Mouse (Mus musculus): ENCODE measurements at regions not wholly inside any gene's neighbourhood (a gene's known extent, or its start where the extent isn't known, plus 50 kb on each side); places are given as distances from the start of the nearest gene placed in this dataset.

- no peaks in the 10 kb centered on the region for H3K27me3 ChIP-seq (replicated peaks; ENCODE audit: control insufficient read depth, insufficient read depth, low read length)
- no peak overlapping the region for H3K27ac ChIP-seq (replicated peaks; ENCODE audit: low read depth, low read length)
- WGBS: 86% methylated on average over 10 of the region's 10 CpGs
- DNase-seq (ENCODE audit: low spot score) (no peak), ATAC-seq (ENCODE audit: low read depth) (no peak)
- H3K36me3 ChIP-seq (ENCODE audit: control insufficient read depth, insufficient read depth, low read length): no peaks in the 10 kb centered on the region
- no peak overlapping the region for H3K9ac ChIP-seq (ENCODE audit: low read depth, low read length)
- no peak overlapping the region for H3K4me2 ChIP-seq (ENCODE audit: low read depth, low read length)
- H3K4me1 ChIP-seq (ENCODE audit: control insufficient read depth, insufficient read depth, low read length): no peaks in the 10 kb centered on the region
- H3K9me3 ChIP-seq (ENCODE audit: control insufficient read depth, low read length): no peaks in the 10 kb centered on the region
- no peak overlapping the region for H3K4me3 ChIP-seq (ENCODE audit: low read depth, low read length)
Observed at GRCm38 (mm10) chr9:113087786-113088185, 620.3 kb downstream of the Pdcd6ip start.

DNA sequence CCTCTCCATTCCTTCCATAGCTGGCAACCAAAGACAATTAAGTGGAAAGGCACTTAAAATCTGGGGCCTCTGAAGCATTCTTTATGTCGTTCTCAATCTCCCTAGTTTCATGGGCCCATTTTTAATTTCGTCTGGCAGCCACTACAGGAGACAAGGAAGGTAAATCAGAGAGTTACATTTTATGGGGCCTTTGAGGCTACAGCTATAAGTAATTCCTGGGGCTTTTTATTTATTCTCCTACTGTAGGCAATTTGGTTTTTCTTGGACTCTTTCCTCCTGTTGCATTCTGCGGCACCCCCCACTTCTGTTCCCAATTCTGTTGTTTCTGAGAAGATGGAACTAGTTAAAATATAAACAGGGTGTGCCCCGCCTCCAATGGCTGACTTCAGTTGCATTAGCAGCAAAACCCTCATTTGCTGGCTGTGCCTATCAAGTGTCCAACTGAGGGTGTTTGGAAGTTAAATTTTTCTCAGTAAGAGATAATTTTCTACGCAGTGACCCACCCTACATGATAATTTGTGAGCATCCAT, 622.7 kb downstream of the Pdcd6ip start:
- H3K36me3 ChIP-seq (ENCODE audit: control insufficient read depth, insufficient read depth, low read length): no peaks in the 10 kb centered on the region
- no peak for DNase-seq (ENCODE audit: low spot score)
- H3K9me3 ChIP-seq (ENCODE audit: control insufficient read depth, low read length): no peaks in the 10 kb centered on the region
- no peaks in the 10 kb centered on the region for H3K4me1 ChIP-seq (ENCODE audit: control insufficient read depth, insufficient read depth, low read length)
- no peak overlapping the region for H3K4me2 ChIP-seq (ENCODE audit: low read depth, low read length)
- WGBS: 60% methylated on average over 5 of the region's 5 CpGs
- no peak overlapping the region for H3K4me3 ChIP-seq (ENCODE audit: low read depth, low read length)
- ATAC-seq (ENCODE audit: low read depth): no peak
- no peak overlapping the region for H3K27ac ChIP-seq (replicated peaks; ENCODE audit: low read depth, low read length)
- no peak overlapping the region for H3K9ac ChIP-seq (ENCODE audit: low read depth, low read length)
- no peaks in the 10 kb centered on the region for H3K27me3 ChIP-seq (replicated peaks; ENCODE audit: control insufficient read depth, insufficient read depth, low read length)

DNA sequence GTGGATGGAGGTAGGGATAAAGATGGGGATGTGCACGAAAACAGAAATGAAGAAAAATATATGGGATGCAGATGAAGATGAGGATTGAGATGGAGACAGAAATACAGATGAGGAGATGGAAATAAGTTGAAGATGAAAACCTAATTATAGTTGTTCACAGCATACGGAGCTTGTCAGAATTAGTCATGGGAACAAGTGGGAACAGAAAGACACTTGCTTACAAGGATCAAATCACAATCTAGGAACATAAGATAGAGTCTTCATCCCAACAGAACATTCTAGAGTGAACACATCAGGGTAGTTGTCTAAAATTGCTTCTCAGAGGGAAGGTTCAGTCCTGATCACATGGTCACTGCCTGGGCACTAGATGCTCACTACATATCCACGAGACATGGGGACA, 633.2 kb downstream of the Pdcd6ip start:
- no peaks in the 10 kb centered on the region for H3K36me3 ChIP-seq (ENCODE audit: control insufficient read depth, insufficient read depth, low read length)
- H3K9ac ChIP-seq (ENCODE audit: low read depth, low read length): no peak overlapping the region
- no peak for DNase-seq (ENCODE audit: low spot score)
- H3K4me1 ChIP-seq (ENCODE audit: control insufficient read depth, insufficient read depth, low read length): no peaks in the 10 kb centered on the region
- H3K27ac ChIP-seq (replicated peaks; ENCODE audit: low read depth, low read length): no peak overlapping the region
- no peaks in the 10 kb centered on the region for H3K27me3 ChIP-seq (replicated peaks; ENCODE audit: control insufficient read depth, insufficient read depth, low read length)
- no peak for ATAC-seq (ENCODE audit: low read depth)
- no peak overlapping the region for H3K4me3 ChIP-seq (ENCODE audit: low read depth, low read length)
- no peak overlapping the region for H3K4me2 ChIP-seq (ENCODE audit: low read depth, low read length)
- no peaks in the 10 kb centered on the region for H3K9me3 ChIP-seq (ENCODE audit: control insufficient read depth, low read length)
- WGBS: 68% methylated on average over 3 of the region's 3 CpGs

- Histone ChIP-seq H3K9ac (ENCODE audit: low read depth, low read length) (no peak overlapping the region), H3K4me1 (ENCODE audit: control insufficient read depth, insufficient read depth, low read length) (no peaks in the 10 kb centered on the region), H3K36me3 (ENCODE audit: control insufficient read depth, insufficient read depth, low read length) (no peaks in the 10 kb centered on the region), H3K4me2 (ENCODE audit: low read depth, low read length) (no peak overlapping the region), H3K27ac (replicated peaks; ENCODE audit: low read depth, low read length) (no peak overlapping the region), H3K27me3 (replicated peaks; ENCODE audit: control insufficient read depth, insufficient read depth, low read length) (no peaks in the 10 kb centered on the region), H3K4me3 (ENCODE audit: low read depth, low read length) (no peak overlapping the region), H3K9me3 (ENCODE audit: control insufficient read depth, low read length) (no peaks in the 10 kb centered on the region)
- ATAC-seq (ENCODE audit: low read depth) (no peak), DNase-seq (ENCODE audit: low spot score) (no peak)
- WGBS: 72% methylated on average over 11 of the region's 11 CpGs
Observed at GRCm38 (mm10) chr9:113057415-113057814, 650.6 kb downstream of the Pdcd6ip start.

DNA sequence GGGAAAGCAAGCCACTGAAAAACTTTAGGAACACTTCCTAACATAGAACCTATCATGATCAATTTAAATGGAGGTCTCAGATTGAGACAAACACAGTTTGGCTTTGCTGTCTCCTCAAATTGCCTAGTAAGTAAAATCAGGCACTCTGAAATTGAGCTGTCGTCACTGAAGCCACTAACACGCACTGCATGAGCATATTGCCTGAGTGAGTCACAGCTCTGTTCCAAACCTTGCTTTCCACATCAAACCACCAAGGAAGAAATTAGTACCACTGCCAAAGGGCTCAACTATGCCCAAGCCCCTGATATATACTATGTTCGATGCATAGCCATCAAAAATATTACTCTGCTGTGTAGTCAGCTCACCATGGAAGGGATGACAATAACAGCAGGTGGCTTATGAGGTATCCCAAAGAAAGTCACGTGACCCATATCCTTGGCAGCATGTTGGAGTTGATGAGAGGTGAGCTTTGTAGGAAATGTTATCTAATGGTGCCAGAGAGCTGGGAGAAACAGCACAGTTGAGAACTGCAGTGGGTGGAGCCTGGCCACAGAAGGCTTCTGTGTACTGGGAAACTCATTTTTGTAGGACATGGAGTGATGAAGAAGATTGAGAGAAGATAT, 663.4 kb downstream of the Pdcd6ip start:
- Histone ChIP-seq H3K9ac (ENCODE audit: low read depth, low read length) (no peak overlapping the region), H3K9me3 (ENCODE audit: control insufficient read depth, low read length) (no peaks in the 10 kb centered on the region), H3K4me3 (ENCODE audit: low read depth, low read length) (no peak overlapping the region), H3K4me1 (ENCODE audit: control insufficient read depth, insufficient read depth, low read length) (no peaks in the 10 kb centered on the region), H3K27ac (replicated peaks; ENCODE audit: low read depth, low read length) (no peak overlapping the region), H3K27me3 (replicated peaks; ENCODE audit: control insufficient read depth, insufficient read depth, low read length) (no peaks in the 10 kb centered on the region), H3K36me3 (ENCODE audit: control insufficient read depth, insufficient read depth, low read length) (no peaks in the 10 kb centered on the region), H3K4me2 (ENCODE audit: low read depth, low read length) (no peak overlapping the region)
- WGBS: 66% methylated on average over 4 of the region's 4 CpGs
- ATAC-seq (ENCODE audit: low read depth) (no peak), DNase-seq (ENCODE audit: low spot score) (no peak)

GRCm38 (mm10) chr9:113040885-113041284, 667.2 kb downstream of the Pdcd6ip start:
- ATAC-seq (ENCODE audit: low read depth): no peak
- 84% methylated on average over 6 of the region's 6 CpGs for WGBS
- H3K4me2 ChIP-seq (ENCODE audit: low read depth, low read length): no peak overlapping the region
- no peaks in the 10 kb centered on the region for H3K9me3 ChIP-seq (ENCODE audit: control insufficient read depth, low read length)
- no peak for DNase-seq (ENCODE audit: low spot score)
- no peaks in the 10 kb centered on the region for H3K27me3 ChIP-seq (replicated peaks; ENCODE audit: control insufficient read depth, insufficient read depth, low read length)
- no peak overlapping the region for H3K4me3 ChIP-seq (ENCODE audit: low read depth, low read length)
- H3K9ac ChIP-seq (ENCODE audit: low read depth, low read length): no peak overlapping the region
- H3K27ac ChIP-seq (replicated peaks; ENCODE audit: low read depth, low read length): no peak overlapping the region
- no peaks in the 10 kb centered on the region for H3K36me3 ChIP-seq (ENCODE audit: control insufficient read depth, insufficient read depth, low read length)
- no peaks in the 10 kb centered on the region for H3K4me1 ChIP-seq (ENCODE audit: control insufficient read depth, insufficient read depth, low read length)

GRCm38 (mm10) chr9:113033996-113034395, 674.1 kb downstream of the Pdcd6ip start:
- Histone ChIP-seq H3K27ac (replicated peaks; ENCODE audit: low read depth, low read length) (no peak overlapping the region), H3K4me1 (ENCODE audit: control insufficient read depth, insufficient read depth, low read length) (no peaks in the 10 kb centered on the region), H3K4me2 (ENCODE audit: low read depth, low read length) (no peak overlapping the region), H3K9me3 (ENCODE audit: control insufficient read depth, low read length) (no peaks in the 10 kb centered on the region), H3K27me3 (replicated peaks; ENCODE audit: control insufficient read depth, insufficient read depth, low read length) (no peaks in the 10 kb centered on the region), H3K36me3 (ENCODE audit: control insufficient read depth, insufficient read depth, low read length) (no peaks in the 10 kb centered on the region), H3K9ac (ENCODE audit: low read depth, low read length) (no peak overlapping the region), H3K4me3 (ENCODE audit: low read depth, low read length) (no peak overlapping the region)
- DNase-seq (ENCODE audit: low spot score) (no peak), ATAC-seq (ENCODE audit: low read depth) (no peak)
- WGBS: 74% methylated on average over 5 of the region's 5 CpGs

GRCm38 (mm10) chr9:113029091-113029490, 679.0 kb downstream of the Pdcd6ip start:
- Histone ChIP-seq H3K4me3 (ENCODE audit: low read depth, low read length) (no peak overlapping the region), H3K27me3 (replicated peaks; ENCODE audit: control insufficient read depth, insufficient read depth, low read length) (no peaks in the 10 kb centered on the region), H3K9ac (ENCODE audit: low read depth, low read length) (no peak overlapping the region), H3K4me2 (ENCODE audit: low read depth, low read length) (no peak overlapping the region), H3K4me1 (ENCODE audit: control insufficient read depth, insufficient read depth, low read length) (no peaks in the 10 kb centered on the region), H3K9me3 (ENCODE audit: control insufficient read depth, low read length) (no peaks in the 10 kb centered on the region), H3K36me3 (ENCODE audit: control insufficient read depth, insufficient read depth, low read length) (no peaks in the 10 kb centered on the region), H3K27ac (replicated peaks; ENCODE audit: low read depth, low read length) (no peak overlapping the region)
- no peak for ATAC-seq (ENCODE audit: low read depth)
- 76% methylated on average over 4 of the region's 4 CpGs for WGBS
- no peak for DNase-seq (ENCODE audit: low spot score)

GRCm38 (mm10) chr9:113026904-113027193, 681.2 kb downstream of the Pdcd6ip start:
- Histone ChIP-seq H3K9me3 (ENCODE audit: control insufficient read depth, low read length) (no peaks in the 10 kb centered on the region), H3K27ac (replicated peaks; ENCODE audit: low read depth, low read length) (no peak overlapping the region), H3K9ac (ENCODE audit: low read depth, low read length) (no peak overlapping the region), H3K27me3 (replicated peaks; ENCODE audit: control insufficient read depth, insufficient read depth, low read length) (no peaks in the 10 kb centered on the region), H3K4me3 (ENCODE audit: low read depth, low read length) (no peak overlapping the region), H3K4me1 (ENCODE audit: control insufficient read depth, insufficient read depth, low read length) (no peaks in the 10 kb centered on the region), H3K36me3 (ENCODE audit: control insufficient read depth, insufficient read depth, low read length) (no peaks in the 10 kb centered on the region), H3K4me2 (ENCODE audit: low read depth, low read length) (no peak overlapping the region)
- ATAC-seq (ENCODE audit: low read depth): no peak
- no peak for DNase-seq (ENCODE audit: low spot score)
- 76% methylated on average over 4 of the region's 4 CpGs for WGBS
